Mouse (Mus musculus) heart, adult 11 months (tissue): ENCODE results near the gene Gm49510.

Experiments used
- DNase-seq: peaks from one replicate; pipeline ENCODE4 v3.0.0; 2022

Gene Gm49510

GRCm38 (mm10) chr15:78948152-78948725 is 48.8 kb downstream of the Gm49510 start:
- no peak for DNase-seq

DNA sequence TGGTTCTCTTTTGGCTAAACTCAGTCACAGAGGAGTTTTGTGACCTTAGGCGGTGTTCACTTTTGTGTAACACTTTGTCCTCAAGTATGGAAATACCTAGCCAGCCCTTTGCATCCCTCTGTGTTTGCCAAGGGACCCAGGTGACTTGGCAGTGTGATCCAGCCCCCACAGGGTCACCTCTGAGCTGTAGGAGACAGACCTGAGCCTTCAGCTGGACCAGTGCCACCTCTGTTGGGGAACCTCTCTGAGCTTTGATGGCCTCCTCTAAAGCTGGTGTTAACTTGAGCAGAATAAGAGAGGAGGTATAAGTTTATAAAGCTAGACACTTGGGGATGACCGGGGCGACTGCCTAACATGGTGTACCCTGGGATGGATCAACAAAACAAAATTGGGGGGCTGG is 49.4 kb downstream of the Gm49510 start:
- no peak for DNase-seq

DNA sequence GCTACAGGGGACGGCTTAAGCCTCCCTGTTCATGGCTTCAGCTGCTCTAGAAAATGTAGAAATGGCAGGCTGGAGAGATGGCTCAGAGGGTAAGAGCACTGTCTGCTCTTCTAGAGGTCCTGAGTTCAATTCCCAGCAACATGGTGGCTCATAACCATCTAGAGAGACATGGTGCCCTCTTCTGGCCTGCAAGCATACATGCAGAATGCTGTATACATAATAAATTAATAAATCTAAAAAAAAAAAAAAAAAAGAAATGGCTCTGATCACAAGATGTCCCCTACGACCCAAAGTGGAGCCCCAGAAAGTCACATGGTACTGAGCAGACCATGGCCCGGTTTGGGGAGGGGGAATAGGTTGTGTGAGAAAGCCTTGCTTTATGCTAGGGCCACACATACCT is 56.2 kb downstream of the Gm49510 start:
- DNase-seq = no peak

DNA sequence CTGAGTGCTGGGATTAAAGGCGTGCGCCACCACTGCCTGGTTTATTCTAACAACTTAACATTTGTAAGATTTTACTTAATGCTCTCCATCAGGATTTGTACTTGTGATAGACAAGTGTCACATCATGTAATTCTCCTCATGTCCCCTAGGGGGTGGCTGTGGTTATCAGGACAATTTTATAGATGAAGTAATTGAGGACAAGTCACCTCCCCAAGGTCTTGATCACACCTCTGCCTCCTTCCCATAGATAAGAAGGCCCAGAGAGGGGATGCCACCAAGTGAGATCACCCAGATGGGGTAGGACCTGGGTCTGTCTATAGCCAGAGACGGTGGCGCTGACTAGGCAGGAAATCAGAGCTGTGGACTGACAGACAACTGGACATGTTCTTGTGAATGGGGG is 56.9 kb downstream of the Gm49510 start:
- no peak for DNase-seq

DNA sequence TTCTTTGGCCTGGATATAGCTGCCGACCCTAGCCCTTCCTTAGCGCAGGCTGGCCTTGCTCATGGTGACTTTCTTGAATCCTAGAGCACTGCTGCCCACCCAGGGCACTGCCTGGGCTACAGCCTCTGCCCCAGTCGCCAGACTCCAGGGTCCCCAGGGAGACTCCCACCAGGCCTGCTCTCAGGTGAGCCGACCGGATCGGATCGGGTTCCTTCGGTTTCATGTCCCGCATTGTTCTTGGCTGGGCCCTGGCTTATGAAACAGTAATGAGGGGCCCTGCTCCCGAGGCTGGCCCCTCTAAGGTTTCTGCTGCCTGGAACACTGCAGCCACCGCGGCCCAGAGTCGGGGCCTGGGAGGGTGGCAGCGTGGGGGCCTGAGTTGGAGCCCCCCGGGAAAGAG is 57.6 kb downstream of the Gm49510 start:
- DNase-seq = no peak

DNA sequence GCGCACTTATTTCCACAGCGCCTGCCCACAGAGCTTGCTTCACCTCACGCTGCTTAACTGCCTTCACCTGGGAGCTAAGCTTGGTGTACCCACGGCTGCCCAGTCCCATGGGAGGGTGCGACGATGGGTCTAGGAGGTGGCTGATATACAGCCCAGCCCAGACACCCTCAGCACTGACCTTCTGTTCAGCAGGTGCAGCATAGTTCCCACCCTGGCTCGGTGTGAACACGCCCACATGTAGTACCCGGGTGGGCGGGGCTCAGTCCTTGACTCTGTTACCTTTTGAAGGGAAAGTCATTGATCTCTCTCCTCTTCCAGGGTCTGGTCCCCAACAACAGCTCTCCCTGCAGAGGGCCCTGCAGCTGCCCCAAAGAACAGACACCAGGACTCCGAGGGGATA is 60.1 kb downstream of the Gm49510 start:
- DNase-seq = peak; percentile 91

- DNase-seq = peak; percentile 98
Measured at GRCm38 (mm10) chr15:78960088-78960487, 60.6 kb downstream of the Gm49510 start.

DNA sequence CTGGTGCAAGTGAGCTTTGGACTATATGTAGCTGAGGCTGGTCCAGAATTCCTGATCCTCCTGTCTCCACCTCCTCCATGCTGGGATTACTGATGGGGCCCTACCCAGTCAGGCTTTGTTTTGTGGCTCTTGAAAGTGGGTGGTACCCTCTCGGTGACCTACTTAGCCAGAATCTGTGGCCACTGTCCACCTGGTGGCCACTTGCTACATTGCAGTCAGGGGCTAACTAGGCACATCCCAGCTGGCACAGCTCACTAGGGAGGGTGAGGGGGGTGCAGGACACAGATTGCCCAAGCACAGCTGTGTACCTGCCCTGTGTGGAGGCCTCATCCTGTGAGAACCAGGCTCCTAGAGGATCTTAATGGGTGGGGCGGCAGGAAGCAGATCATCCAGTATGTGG is 63.4 kb downstream of the Gm49510 start:
- DNase-seq = peak; percentile 96
